Mouse (Mus musculus) C2C12 (cell line): ENCODE measurements around the gene Cryba2.

Experiments
- CEBPB ChIP-seq: IDR thresholded peaks from one replicate; pipeline ENCODE4 v1.6.1; 2011; ENCODE audit warnings: low read depth, mild to moderate bottlenecking, control low read depth, moderate library complexity
- CTCF ChIP-seq: IDR thresholded peaks from one replicate; pipeline ENCODE4 v1.5.1; 2011; ENCODE audit not compliant: control insufficient read depth, insufficient read depth, insufficient read length
- FOSL1 ChIP-seq: IDR thresholded peaks from one replicate; pipeline ENCODE4 v1.8.0; 2011; ENCODE audit warnings: mild to moderate bottlenecking, low read length; ENCODE audit not compliant: poor library complexity, insufficient read depth, severe bottlenecking
- MYOG ChIP-seq: IDR thresholded peaks from one replicate; pipeline ENCODE4 v1.6.1; 2011; ENCODE audit not compliant: control insufficient read depth, insufficient read length; ENCODE audit errors: extremely low read depth
- USF1 ChIP-seq: IDR thresholded peaks from one replicate; pipeline ENCODE4 v1.6.1; 2011; ENCODE audit warnings: low read depth, mild to moderate bottlenecking, control low read depth, moderate library complexity

- TF ChIP-seq USF1 (no peak), CTCF (peak; percentile 18), CEBPB (no peak), MYOG (no peak), FOSL1 (no peak)
These were observed at the start of gene Cryba2 for GRCm38 (mm10) chr1:74893134-74893855.
